Mouse (Mus musculus) cerebellum, postnatal 36 days (tissue): ENCODE measurements around the gene Ggta1.

Source experiments
- DNase-seq, 2 experiments: peaks; one replicate each; pipeline ENCODE4 v3.0.0; 2021 to 2022; ENCODE audit warnings: mixed read lengths in 2 of 2

The Ggta1 gene

GRCm38 (mm10) chr2:35490458-35491111, 27.6 kb upstream of the Ggta1 start:
- DNase-seq: no peak

DNA sequence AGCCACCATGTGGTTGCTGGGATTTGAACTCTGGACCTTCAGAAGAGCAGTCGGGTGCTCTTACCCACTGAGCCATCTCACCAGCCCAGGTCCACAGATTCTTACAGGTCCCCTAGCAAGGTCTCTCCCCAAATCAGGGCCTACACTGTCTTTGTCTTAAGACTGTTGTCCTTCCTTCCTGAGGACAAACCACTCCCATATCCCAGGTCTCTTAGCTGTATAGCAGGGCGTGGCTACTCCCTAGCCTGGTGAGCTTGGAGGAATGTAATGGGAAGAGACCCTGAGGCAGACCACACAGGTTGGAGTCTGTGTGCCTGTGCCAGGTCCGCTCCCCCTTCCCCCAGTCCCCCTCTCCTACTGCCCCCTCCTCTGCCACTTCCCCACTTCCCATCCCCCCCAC, 24.7 kb upstream of the Ggta1 start:
- no peak for DNase-seq

- no peak for DNase-seq
Observed at GRCm38 (mm10) chr2:35486981-35487655, 24.1 kb upstream of the Ggta1 start.

DNA sequence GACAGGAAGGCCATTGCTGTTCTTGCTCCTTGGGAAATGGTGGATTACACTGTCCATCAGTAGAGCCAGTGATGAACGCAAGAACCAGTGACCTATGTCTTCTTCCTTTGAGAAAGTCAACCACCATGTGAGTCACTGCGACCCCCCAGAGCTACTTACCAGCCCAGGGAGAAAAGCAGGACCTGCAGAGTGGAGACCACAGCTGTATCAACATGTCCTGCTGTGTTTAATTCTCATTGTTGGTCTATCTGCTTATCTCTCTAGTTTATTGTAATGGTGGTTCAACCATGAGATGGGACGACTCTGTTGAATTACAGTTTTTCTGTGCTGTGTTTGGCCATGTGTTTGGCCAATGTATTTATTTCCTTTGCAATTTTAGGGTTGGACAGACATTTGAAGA, 21.1 kb upstream of the Ggta1 start:
- DNase-seq: no peak

DNA sequence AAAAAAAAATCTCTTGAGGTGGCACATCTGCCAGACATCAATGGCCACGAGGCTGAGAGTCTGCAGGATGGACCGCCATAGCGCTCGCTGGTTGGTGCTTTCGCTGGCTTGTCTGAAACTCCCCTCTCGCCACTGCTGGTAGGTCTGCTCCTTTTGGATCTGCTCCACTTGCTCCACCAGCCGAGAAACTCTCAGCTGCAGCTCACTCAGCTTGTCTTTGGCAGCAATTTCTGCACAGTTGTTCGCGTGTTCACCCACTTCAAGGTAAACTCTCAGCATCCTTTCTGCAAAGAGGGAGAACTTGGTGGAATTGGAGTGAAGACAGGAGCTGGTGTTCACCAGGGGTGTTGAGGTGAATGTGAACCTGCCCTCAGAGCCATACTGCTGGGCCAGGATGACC, 20.4 kb upstream of the Ggta1 start:
- no peak for DNase-seq

- DNase-seq: no peak
Observed at GRCm38 (mm10) chr2:35481322-35481990, 18.4 kb upstream of the Ggta1 start.

- DNase-seq: no peak
Observed at GRCm38 (mm10) chr2:35480073-35480472, 17.0 kb upstream of the Ggta1 start.

DNA sequence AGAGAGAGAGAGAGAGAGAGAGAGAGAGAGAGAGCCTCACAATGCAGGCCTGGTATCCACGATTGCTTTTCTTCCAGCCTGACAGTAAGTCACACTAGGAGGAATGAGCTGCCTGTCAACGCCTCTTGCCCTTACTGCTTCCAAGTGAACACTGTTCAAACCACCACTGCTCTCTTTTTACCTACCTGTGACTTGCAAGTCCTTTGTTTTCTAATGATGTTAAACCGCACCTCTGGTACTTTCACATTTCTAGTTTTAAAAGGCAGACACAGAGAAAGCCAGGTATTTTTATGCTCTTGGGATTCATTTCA, 15.7 kb upstream of the Ggta1 start:
- DNase-seq: no peak

DNA sequence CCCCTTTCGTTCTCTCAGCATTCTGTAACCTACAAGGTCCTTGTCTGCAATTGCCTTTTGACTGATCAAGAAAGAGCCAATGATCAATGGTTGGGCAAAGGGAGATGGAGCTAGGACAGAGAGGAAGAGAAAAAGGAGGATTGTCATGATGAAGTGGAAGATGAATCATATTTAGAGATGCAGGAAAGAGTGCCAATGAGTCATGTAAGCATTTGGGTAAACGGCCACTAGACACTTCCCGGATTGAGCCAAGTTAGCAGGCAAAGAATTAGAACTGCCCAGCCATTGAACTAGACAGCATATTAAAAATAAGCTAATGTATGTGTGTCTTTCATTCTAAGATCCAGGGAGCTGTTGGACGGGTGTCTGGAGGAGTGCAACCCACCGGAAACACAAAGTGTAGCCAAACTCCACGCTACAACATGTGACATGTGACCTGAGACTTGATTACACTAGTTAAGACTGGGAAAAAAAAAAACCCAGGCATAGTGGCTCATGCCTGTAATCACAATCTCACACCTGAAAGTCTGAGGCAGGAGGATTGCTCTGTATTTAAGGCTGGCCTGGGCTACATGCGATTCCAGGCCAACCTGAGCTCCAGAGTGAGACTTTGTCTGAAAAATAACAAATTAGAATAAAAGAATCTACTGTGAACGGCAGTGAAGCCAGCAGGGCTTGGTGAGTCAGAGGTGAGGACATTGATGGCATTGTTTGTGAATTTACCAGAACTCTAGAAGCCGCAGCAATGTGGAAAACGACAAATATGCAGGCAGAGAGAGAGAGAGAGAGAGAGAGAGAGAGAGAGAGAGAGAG, 15.2 kb upstream of the Ggta1 start:
- no peak for DNase-seq

GRCm38 (mm10) chr2:35477321-35477720, 14.3 kb upstream of the Ggta1 start:
- no peak for DNase-seq

DNA sequence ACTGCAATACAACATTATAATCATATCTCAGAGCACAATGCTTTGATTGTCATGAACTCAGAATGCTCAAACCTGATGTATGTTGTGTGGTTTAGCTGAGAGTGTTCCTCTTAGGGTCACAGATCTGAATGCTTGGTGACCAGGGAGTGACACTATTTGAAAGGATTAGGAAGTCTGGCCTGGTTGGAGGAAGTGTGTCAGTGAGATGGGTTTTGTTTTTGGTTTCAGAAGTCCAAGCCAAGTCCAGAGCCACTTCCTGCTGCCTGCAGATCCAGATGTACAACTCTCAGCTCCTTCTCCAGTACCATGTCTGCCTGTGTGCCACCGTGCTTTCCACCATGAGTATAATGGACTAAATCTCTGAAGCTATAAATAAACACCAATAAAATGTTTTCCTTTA, 11.9 kb upstream of the Ggta1 start:
- no peak for DNase-seq

DNA sequence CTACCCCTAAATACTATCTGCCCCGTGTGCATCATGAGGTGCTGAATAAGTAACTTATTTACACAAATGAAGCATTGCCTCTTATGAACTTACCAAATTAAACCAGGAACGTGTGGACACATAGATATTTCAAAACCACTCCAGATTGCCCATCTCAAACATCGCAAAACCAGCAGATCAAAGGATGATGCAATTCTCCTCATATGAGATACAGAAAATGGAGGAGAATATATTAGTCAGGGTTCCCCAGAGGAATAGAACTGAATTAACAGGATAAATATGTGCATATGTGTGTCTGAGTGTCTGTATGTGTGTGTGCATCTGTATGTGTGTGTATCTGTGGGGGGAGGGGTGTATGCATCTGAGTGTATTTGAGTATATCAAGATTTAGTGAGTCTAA, 6.2 kb upstream of the Ggta1 start:
- DNase-seq: no peak

- no peak for DNase-seq
Observed at GRCm38 (mm10) chr2:35468276-35468675, 5.2 kb upstream of the Ggta1 start.

DNA sequence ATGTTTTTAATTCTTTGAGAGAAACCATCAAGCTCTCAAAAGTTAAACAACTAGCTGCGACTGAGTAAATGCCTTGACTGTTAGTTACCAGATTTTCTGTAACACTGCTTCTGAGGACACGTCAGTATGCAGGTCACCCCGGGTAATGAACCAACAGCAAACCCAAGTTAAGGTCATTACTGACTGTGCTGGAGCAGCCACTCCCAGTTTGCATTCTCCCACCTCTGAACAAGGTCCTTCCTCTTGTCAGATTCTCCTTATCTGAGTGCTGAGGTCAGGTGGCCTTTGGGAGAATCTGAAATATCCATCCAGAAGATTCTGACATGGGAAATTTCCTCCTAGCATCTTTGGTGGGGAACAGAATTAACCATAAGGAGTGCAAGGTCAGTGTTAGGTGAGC, 4.8 kb upstream of the Ggta1 start:
- DNase-seq: no peak

GRCm38 (mm10) chr2:35465677-35466076, 2.6 kb upstream of the Ggta1 start:
- DNase-seq: no peak

GRCm38 (mm10) chr2:35464548-35464947, 1.5 kb upstream of the Ggta1 start:
- DNase-seq: no peak

GRCm38 (mm10) chr2:35464089-35464534, 1.1 kb upstream of the Ggta1 start:
- DNase-seq: no peak

GRCm38 (mm10) chr2:35463372-35464088, 499 bp upstream of the Ggta1 start:
- no peak for DNase-seq

DNA sequence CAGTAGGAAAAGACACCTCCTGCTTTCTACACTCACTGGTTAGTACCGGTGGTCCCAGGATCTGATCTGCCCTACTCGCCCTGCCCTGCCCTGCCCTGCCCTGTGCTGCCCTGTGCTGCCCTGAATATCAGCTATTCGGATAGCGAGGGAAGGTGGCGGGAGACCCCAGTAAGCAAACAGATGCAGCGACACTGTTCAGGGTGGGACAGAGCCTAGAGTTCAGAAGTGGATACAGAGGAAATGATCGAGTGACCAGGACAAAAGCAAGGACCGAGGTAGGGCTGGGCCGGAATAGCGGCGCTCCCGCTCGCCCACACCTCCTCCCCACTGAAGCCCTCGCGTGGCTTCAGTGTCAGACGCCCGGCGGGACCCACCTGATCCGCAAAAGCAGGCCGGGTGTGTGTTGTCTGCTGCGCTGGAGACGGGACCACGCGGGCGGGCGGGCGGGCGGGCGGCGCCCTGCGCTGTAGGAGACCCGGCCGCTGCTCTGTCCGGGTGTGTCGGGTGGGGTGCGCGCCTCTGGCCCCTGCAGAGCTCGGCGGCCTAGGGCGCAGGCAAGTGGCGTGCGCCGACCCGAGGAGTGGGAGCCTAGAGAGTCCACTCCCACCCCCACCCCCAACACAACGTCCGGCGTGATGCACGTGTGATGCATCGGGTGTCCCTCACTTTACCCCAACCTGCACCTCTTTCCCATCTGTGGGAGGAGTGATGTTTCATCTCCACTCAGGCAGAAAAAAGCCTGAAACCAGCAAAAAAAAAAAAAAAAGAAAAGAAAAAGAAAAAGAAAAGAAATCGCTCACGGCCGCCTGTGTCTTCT, 852 bp downstream of the Ggta1 start:
- DNase-seq: no peak

- no peak for DNase-seq
Observed at GRCm38 (mm10) chr2:35461131-35461947, 1.7 kb downstream of the Ggta1 start.

GRCm38 (mm10) chr2:35460378-35460880, 2.6 kb downstream of the Ggta1 start:
- DNase-seq: no peak
